Mouse (Mus musculus): Measurements from ENCODE around the gene Saxo1. TPM values are rescaled to one million over a fixed set of nuclear protein-coding genes. Genes with fewer than 3 reads are reported as not detected.

The Saxo1 gene
- total RNA-seq (2023) = not detected

GRCm38 (mm10) chr4:86558228-86558627 is at the start of gene Saxo1:
TSS of gene Saxo1 (minus strand) at chr4:86558328.

GRCm38 (mm10) chr4:86575283-86575983 is 17.3 kb upstream of the Saxo1 start, which contains the start of gene Rraga:
TSS of gene Rraga (plus strand) at chr4:86575668.

Other genes with a start within 250 kb of the Saxo1 start
- 49.4 TPM for gene Rraga, start 17.3 kb upstream of the Saxo1 start, total RNA-seq (2023)
- 25.3 TPM for gene Haus6, start 53.7 kb upstream of the Saxo1 start, total RNA-seq (2023)
- 10.9 TPM for gene Plin2, start 111.7 kb upstream of the Saxo1 start, total RNA-seq (2023)
- 18.8 TPM for gene Dennd4c, start 190.2 kb upstream of the Saxo1 start, total RNA-seq (2023)

Measured in CD4-positive naive resting alpha-beta T cell, adult 76 days (primary cell).